Mouse (Mus musculus) adipocyte (in vitro differentiated cells): ENCODE results near the gene Dab1.

Experiments used
- DNase-seq: peaks from one replicate; pipeline ENCODE4 v3.0.0-alpha.2; 2016; ENCODE audit warnings: low spot score

The Dab1 gene

GRCm38 (mm10) chr4:104746500-104746899 lies 1127.3 kb downstream of the Dab1 start:
- no peak for DNase-seq

DNA sequence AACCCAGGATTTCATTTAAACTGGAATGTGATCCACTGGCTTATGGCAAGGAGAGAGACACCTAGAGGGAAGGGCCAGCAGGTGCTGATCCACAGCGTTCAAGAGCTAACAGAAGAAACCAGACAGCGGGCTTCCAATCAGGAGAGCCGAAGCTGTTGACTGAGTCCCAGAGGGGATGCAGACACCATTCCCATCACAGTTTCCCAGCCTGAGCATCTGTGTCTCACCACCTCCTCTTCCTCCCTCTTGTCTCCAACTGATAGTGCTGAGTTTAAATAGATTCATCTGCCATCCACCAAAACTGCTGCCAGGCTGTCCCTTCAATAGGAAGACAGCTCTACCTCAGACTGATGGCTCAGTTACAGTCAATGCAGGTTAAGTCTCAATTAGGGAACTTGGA lies 1134.9 kb downstream of the Dab1 start:
- no peak for DNase-seq

GRCm38 (mm10) chr4:104760878-104761624 lies 1141.9 kb downstream of the Dab1 start:
- DNase-seq, result no peak

DNA sequence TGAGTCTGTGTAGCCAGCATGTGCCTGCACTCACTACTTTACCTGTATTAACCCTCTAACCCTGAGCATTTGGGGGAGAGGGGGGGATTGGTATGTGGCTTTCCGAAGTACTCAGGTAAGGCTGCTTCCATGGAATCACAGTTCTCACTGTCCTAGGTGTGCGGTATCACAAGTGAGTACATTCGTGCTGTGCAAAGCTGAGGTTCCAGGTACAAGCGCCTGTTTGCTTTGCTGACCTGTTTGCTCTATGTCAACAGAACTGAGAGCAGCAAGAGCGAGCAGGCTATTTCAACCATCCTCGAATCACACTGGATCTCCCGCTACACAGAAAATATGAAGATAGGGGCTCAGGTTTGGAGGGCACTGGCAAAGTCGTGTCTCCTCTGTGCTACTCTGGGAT lies 1146.9 kb downstream of the Dab1 start, which contains the start of gene C8b:
TSS of gene C8b (plus strand) at position 253 of the 400 bp plus-strand sequence.
- no peak for DNase-seq

DNA sequence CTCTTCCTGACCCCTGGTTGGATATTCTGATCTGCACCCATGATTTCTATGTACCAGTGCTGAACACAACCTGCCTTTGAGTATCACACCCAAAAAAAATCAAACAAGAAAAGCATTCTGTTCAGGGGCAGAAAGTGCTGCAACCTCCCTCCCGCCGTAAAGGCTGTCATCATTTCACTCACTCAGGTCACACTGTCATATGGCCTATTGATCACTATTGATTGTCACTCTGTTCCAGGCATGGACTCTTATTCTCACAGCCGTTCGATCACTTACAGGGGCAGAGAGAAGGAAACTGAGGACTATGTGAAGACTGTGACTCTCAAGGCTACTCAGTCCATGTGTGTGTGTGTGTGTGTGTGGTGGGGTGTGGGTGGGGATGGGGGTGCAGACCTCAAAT lies 1149.0 kb downstream of the Dab1 start:
- DNase-seq, result no peak

GRCm38 (mm10) chr4:104769602-104770001 lies 1150.4 kb downstream of the Dab1 start:
- DNase-seq, result no peak

GRCm38 (mm10) chr4:104770331-104770730 lies 1151.2 kb downstream of the Dab1 start:
- no peak for DNase-seq

GRCm38 (mm10) chr4:104775601-104776000 lies 1156.4 kb downstream of the Dab1 start:
- no peak for DNase-seq

- DNase-seq, result no peak
Measured at GRCm38 (mm10) chr4:104779460-104779859, 1160.3 kb downstream of the Dab1 start.

GRCm38 (mm10) chr4:104781441-104781840 lies 1162.3 kb downstream of the Dab1 start:
- DNase-seq, result no peak

- no peak for DNase-seq
Measured at GRCm38 (mm10) chr4:104782346-104782745, 1163.2 kb downstream of the Dab1 start.

DNA sequence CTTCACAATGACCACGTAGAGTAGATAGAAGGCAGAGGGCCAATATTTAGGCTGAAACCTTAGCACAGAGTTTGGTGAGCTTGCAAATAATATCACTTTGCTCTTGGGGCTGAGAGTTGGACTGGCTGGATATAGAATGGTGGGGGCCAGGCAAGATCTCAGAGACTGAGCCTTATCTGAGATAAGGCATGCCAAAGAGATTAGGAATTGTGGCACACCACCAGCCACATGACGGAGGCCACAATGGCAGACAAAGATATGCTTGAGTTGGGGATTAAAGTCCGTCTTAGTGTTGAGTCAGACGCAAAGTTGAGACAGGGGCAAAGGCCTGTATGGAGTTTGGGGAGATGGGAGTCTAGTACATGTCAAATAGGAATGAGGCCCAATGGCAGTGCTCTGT lies 1173.0 kb downstream of the Dab1 start:
- DNase-seq, result no peak
